Mouse (Mus musculus): ENCODE measurements around the gene Hk1.

GRCm38 (mm10) chr10:62336601-62337578 lies 42.8 kb downstream of the Hk1 start:
- TF ChIP-seq CTCF (IDR thresholded peaks at IDR 0.05; ENCODE audit: low read depth, low read length) (no peak), POLR2A (IDR thresholded peaks at IDR 0.05; ENCODE audit: extremely low read depth, insufficient read depth, low read length) (no peak)
